Mouse (Mus musculus) heart, postnatal 4 days (tissue): ENCODE measurements around the gene Gramd1b. TPM values are rescaled to one million over a fixed set of nuclear protein-coding genes. Genes with fewer than 3 reads are reported as not detected.

Experiments used
- DNase-seq: peaks from one replicate; pipeline ENCODE4 v3.0.0; 2021
- total RNA-seq, 2 experiments: library from RNA; stranded (reverse); gene quantifications; 2 replicates each; pipeline ENCODE4 v1.2.3; 2021

The Gramd1b gene
- total RNA-seq, 2 experiments from 2014 or later = 11.7 to 12.9 TPM

GRCm38 (mm10) chr9:40252459-40252858 is 278.7 kb downstream of the Gramd1b start:
- no peak for DNase-seq

DNA sequence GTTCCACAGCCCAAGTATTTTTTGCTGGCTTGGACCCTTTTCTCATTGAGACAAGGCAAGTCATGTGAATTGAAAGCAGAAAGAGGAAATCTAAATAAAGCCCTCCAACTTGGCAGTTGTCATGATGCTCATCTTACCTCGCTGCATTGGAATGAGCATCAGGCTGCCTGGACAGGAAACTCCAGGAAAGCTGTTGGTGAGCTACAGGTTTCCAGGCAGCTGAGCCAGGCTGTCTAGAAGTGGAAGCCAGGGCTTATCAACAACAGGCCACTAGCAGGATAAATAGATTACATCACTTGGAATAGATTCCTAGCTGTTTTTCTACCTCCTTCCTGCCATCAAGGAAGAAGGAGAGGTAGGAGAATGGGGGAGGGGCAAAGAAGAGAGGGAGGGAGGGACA is 282.1 kb downstream of the Gramd1b start:
- no peak for DNase-seq

GRCm38 (mm10) chr9:40246702-40247101 is 284.5 kb downstream of the Gramd1b start:
- no peak for DNase-seq

DNA sequence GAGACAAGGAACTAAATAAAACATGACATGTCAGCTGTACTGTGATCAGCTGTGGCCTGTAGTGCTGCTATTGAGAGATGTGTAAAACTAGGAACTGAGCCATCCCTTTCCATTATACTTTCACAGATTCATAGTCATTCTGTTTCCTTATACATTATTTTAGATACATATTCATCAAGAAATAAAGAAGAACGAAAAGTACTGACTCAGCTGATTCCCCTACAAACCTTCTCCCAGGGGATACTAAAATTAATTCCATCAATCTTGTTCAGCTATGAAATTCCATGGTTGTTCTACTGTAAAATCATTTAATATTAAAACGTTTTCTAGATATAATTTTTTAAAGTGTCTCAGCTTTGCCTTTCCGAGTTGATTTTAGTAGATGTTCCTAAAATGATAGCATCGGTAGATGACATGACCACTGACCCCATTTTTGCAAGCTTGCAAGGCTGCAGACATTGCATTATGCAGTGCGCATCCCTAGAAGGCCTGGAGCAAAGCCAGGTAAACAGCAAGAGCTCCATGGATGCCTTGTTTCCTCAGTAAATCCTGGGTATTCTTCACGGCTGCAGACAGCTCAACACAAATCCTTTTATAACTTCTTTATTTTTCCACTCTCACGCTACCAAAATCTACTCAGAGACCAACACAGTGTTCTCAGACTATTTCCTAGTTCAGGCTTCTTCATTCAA is 285.1 kb downstream of the Gramd1b start:
- no peak for DNase-seq

DNA sequence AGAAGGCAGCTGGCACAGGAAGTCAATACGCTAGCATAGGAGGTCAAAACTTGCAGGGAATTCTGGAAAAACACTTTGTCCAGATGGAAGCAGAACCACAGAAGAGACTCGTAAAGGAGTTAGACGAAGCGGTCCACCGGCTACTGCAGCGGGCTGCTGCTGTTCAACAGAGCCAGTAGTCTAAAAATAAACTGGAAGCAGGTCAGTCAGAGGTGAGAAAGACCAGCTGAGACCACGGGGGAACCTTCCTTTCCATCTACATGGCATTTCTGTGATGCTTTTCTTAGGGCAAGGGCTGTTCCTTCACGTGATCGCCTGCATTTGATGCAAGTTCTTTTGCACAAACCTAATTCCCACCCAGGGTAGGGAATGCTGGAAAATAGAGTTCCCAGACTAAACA is 285.7 kb downstream of the Gramd1b start:
- no peak for DNase-seq

Other genes with a start within 250 kb of the Gramd1b start
- gene Gm21915, start 139.2 kb upstream of the Gramd1b start, total RNA-seq = not detected
- 10 to 100 TPM in 1 of 2 experiments, 1 to 10 TPM in 1; 9.5 to 10.6 TPM for gene Clmp, start 154.6 kb upstream of the Gramd1b start, total RNA-seq